Mouse (Mus musculus): ENCODE data around the gene Rcsd1. TPM values are rescaled to one million over a fixed set of nuclear protein-coding genes. Genes with fewer than 3 reads are reported as not detected.
A peak's percentile ranks its signal among the peaks of the same experiment; 100 is the strongest.

Rcsd1 gene
- polyA plus RNA-seq, 1 experiment from 2014 or later: 22.9 TPM

GRCm38 (mm10) chr1:165672355-165672754 is 37.2 kb downstream of the Rcsd1 start:
- no peak overlapping the region for H3K4me2 ChIP-seq
- H3K27me3 ChIP-seq (ENCODE audit: insufficient read depth, low read length): no peaks in the 10 kb centered on the region
- no peak for DNase-seq
- H3K9ac ChIP-seq: no peak overlapping the region
- no peaks in the 10 kb centered on the region for H3K36me3 ChIP-seq (ENCODE audit: insufficient read depth)
- ATAC-seq (ENCODE audit: insufficient read depth): no peak
- H3K27ac ChIP-seq (ENCODE audit: low read depth): no peak overlapping the region
- 81% methylated on average over 9 of the region's 9 CpGs for WGBS
- H3K4me3 ChIP-seq (ENCODE audit: low read depth, low read length): no peak overlapping the region
- TF ChIP-seq CTCF (IDR thresholded peaks at IDR 0.05; ENCODE audit: low read depth): 0 out of 2 replicates have a peak, but pooled peaks have one; percentile 15
- H3K4me1 ChIP-seq (ENCODE audit: insufficient read depth): no peaks in the 10 kb centered on the region; the same call in 1 of the 2 replicates
- H3K9me3 ChIP-seq (ENCODE audit: low read depth, low read length): no peaks in the 10 kb centered on the region

GRCm38 (mm10) chr1:165670056-165670455 is 39.5 kb downstream of the Rcsd1 start:
- Histone ChIP-seq H3K9ac (no peak overlapping the region), H3K36me3 (ENCODE audit: insufficient read depth) (no peaks in the 10 kb centered on the region), H3K27ac (ENCODE audit: low read depth) (no peak overlapping the region), H3K4me3 (ENCODE audit: low read depth, low read length) (no peak overlapping the region), H3K4me2 (no peak overlapping the region), H3K4me1 (ENCODE audit: insufficient read depth) (no peaks in the 10 kb centered on the region; the same call in 1 of the 2 replicates), H3K9me3 (ENCODE audit: low read depth, low read length) (no peaks in the 10 kb centered on the region), H3K27me3 (ENCODE audit: insufficient read depth, low read length) (no peaks in the 10 kb centered on the region)
- ATAC-seq (ENCODE audit: insufficient read depth) (no peak), DNase-seq (no peak)
- TF ChIP-seq CTCF (IDR thresholded peaks at IDR 0.05; ENCODE audit: low read depth): no peak
- 56% methylated on average over 6 of the region's 6 CpGs for WGBS

GRCm38 (mm10) chr1:165668904-165669303 is 40.7 kb downstream of the Rcsd1 start:
- H3K36me3 ChIP-seq (ENCODE audit: insufficient read depth): no peaks in the 10 kb centered on the region
- no peak overlapping the region for H3K9ac ChIP-seq
- H3K9me3 ChIP-seq (ENCODE audit: low read depth, low read length): no peaks in the 10 kb centered on the region
- no peak overlapping the region for H3K27ac ChIP-seq (ENCODE audit: low read depth)
- DNase-seq (no peak), ATAC-seq (ENCODE audit: insufficient read depth) (peak; percentile 48; the same call in 1 of the 2 replicates)
- WGBS: 65% methylated on average over 4 of the region's 4 CpGs
- H3K4me3 ChIP-seq (ENCODE audit: low read depth, low read length): no peak overlapping the region
- H3K4me1 ChIP-seq (ENCODE audit: insufficient read depth): no peaks in the 10 kb centered on the region; the same call in 1 of the 2 replicates
- no peak overlapping the region for H3K4me2 ChIP-seq
- H3K27me3 ChIP-seq (ENCODE audit: insufficient read depth, low read length): no peaks in the 10 kb centered on the region
- TF ChIP-seq CTCF (IDR thresholded peaks at IDR 0.05; ENCODE audit: low read depth): no peak

GRCm38 (mm10) chr1:165667380-165667779 is 42.2 kb downstream of the Rcsd1 start:
- H3K36me3 ChIP-seq (ENCODE audit: insufficient read depth): 0 out of 2 replicates have a peak, but pooled peaks cover 8% of the 10 kb centered on the region
- no peak overlapping the region for H3K4me2 ChIP-seq
- no peak overlapping the region for H3K27ac ChIP-seq (ENCODE audit: low read depth)
- no peak overlapping the region for H3K4me3 ChIP-seq (ENCODE audit: low read depth, low read length)
- 43% methylated on average over 13 of the region's 13 CpGs for WGBS
- ATAC-seq (ENCODE audit: insufficient read depth) (no peak), DNase-seq (no peak)
- no peak for TF ChIP-seq CTCF (IDR thresholded peaks at IDR 0.05; ENCODE audit: low read depth)
- H3K9me3 ChIP-seq (ENCODE audit: low read depth, low read length): no peaks in the 10 kb centered on the region
- no peak overlapping the region for H3K9ac ChIP-seq
- H3K4me1 ChIP-seq (ENCODE audit: insufficient read depth): no peaks in the 10 kb centered on the region; the same call in 1 of the 2 replicates
- H3K27me3 ChIP-seq (ENCODE audit: insufficient read depth, low read length): no peaks in the 10 kb centered on the region

- no peaks in the 10 kb centered on the region for H3K9me3 ChIP-seq (ENCODE audit: low read depth, low read length)
- no peaks in the 10 kb centered on the region; the same call in 1 of the 2 replicates for H3K4me1 ChIP-seq (ENCODE audit: insufficient read depth)
- TF ChIP-seq CTCF (IDR thresholded peaks at IDR 0.05; ENCODE audit: low read depth): no peak
- no peak overlapping the region for H3K27ac ChIP-seq (ENCODE audit: low read depth)
- WGBS: 87% methylated on average over 6 of the region's 6 CpGs
- no peak for DNase-seq
- H3K4me3 ChIP-seq (ENCODE audit: low read depth, low read length): no peak overlapping the region
- H3K27me3 ChIP-seq (ENCODE audit: insufficient read depth, low read length): no peaks in the 10 kb centered on the region
- no peak for ATAC-seq (ENCODE audit: insufficient read depth)
- H3K9ac ChIP-seq: no peak overlapping the region
- H3K36me3 ChIP-seq (ENCODE audit: insufficient read depth): 0 out of 2 replicates have a peak, but pooled peaks cover 8% of the 10 kb centered on the region
- no peak overlapping the region for H3K4me2 ChIP-seq
These were observed 42.6 kb downstream of the Rcsd1 start for GRCm38 (mm10) chr1:165666944-165667343.

GRCm38 (mm10) chr1:165665758-165666157 is 43.8 kb downstream of the Rcsd1 start:
- Histone ChIP-seq H3K4me2 (no peak overlapping the region), H3K9ac (no peak overlapping the region), H3K36me3 (ENCODE audit: insufficient read depth) (0 out of 2 replicates have a peak, but pooled peaks cover 8% of the 10 kb centered on the region), H3K27me3 (ENCODE audit: insufficient read depth, low read length) (no peaks in the 10 kb centered on the region), H3K27ac (ENCODE audit: low read depth) (no peak overlapping the region), H3K9me3 (ENCODE audit: low read depth, low read length) (no peaks in the 10 kb centered on the region), H3K4me1 (ENCODE audit: insufficient read depth) (no peaks in the 10 kb centered on the region; the same call in 1 of the 2 replicates), H3K4me3 (ENCODE audit: low read depth, low read length) (no peak overlapping the region)
- ATAC-seq (ENCODE audit: insufficient read depth) (no peak), DNase-seq (no peak)
- TF ChIP-seq CTCF (IDR thresholded peaks at IDR 0.05; ENCODE audit: low read depth): no peak
- WGBS: 77% methylated on average over 5 of the region's 5 CpGs

- no peak for ATAC-seq (ENCODE audit: insufficient read depth)
- Histone ChIP-seq H3K4me1 (ENCODE audit: insufficient read depth) (no peaks in the 10 kb centered on the region; the same call in 1 of the 2 replicates), H3K27ac (ENCODE audit: low read depth) (peak overlapping the region; percentile 15; the same call in 1 of the 2 replicates), H3K27me3 (ENCODE audit: insufficient read depth, low read length) (no peaks in the 10 kb centered on the region), H3K9ac (no peak overlapping the region), H3K4me2 (no peak overlapping the region), H3K4me3 (ENCODE audit: low read depth, low read length) (no peak overlapping the region), H3K36me3 (ENCODE audit: insufficient read depth) (peaks cover 8% of the 10 kb centered on the region; the same call in 1 of the 2 replicates), H3K9me3 (ENCODE audit: low read depth, low read length) (no peaks in the 10 kb centered on the region)
- 74% methylated on average over 16 of the region's 16 CpGs for WGBS
- no peak for DNase-seq
- TF ChIP-seq CTCF (IDR thresholded peaks at IDR 0.05; ENCODE audit: low read depth): no peak
These were observed 46.3 kb downstream of the Rcsd1 start for GRCm38 (mm10) chr1:165663277-165663676.

All from lung, embryonic 14.5 days (tissue).